Mouse (Mus musculus) neural tube, embryonic 13.5 days (tissue): ENCODE measurements at regions not wholly inside any gene's neighbourhood (a gene's known extent, or its start where the extent isn't known, plus 50 kb on each side); places are given as distances from the start of the nearest gene placed in this dataset.

Source experiments
- ATAC-seq: fragments of 200-750 bp; cut with Nextera tagmentation; 2 replicates; pipeline ENCODE4 v1.8.0; 2017; ENCODE audit warnings: low read depth, mild to moderate bottlenecking, moderate TSS enrichment, moderate library complexity
- H3K27ac ChIP-seq: fragments of 300-500 bp; sonication (generic); replicated peaks from 2 replicates; pipeline ENCODE4 v1.5.1; 2015; ENCODE audit warnings: moderate library complexity, mild to moderate bottlenecking, inconsistent platforms
- H3K27me3 ChIP-seq: fragments of 300-500 bp; sonication (generic); 2 replicates; pipeline ENCODE4 v1.6.1; 2015; ENCODE audit warnings: mild to moderate bottlenecking, inconsistent platforms
- H3K36me3 ChIP-seq: fragments of 300-500 bp; sonication (generic); 2 replicates; pipeline ENCODE4 v1.6.1; 2015; ENCODE audit warnings: mild to moderate bottlenecking, inconsistent platforms
- H3K4me1 ChIP-seq: fragments of 300-500 bp; sonication (generic); replicated peaks from 2 replicates; pipeline ENCODE4 v1.6.1; 2015; ENCODE audit warnings: inconsistent platforms
- H3K4me2 ChIP-seq: fragments of 300-500 bp; sonication (generic); 2 replicates; pipeline ENCODE4 v1.6.1; 2015; ENCODE audit warnings: inconsistent platforms, mild to moderate bottlenecking, moderate library complexity
- H3K4me3 ChIP-seq: fragments of 300-500 bp; sonication (generic); 2 replicates; pipeline ENCODE4 v1.5.1; 2015; ENCODE audit warnings: mild to moderate bottlenecking, inconsistent platforms
- H3K9ac ChIP-seq: fragments of 300-500 bp; sonication (generic); 2 replicates; pipeline ENCODE4 v1.6.1; 2015; ENCODE audit warnings: moderate library complexity, mild to moderate bottlenecking, inconsistent platforms
- H3K9me3 ChIP-seq: fragments of 300-500 bp; sonication (generic); 2 replicates; pipeline ENCODE4 v1.6.1; 2016; ENCODE audit warnings: inconsistent platforms
- WGBS: fragments of 180-500 bp; shearing (Covaris S2); methylation state at CpG from one replicate; pipeline ENCODE4 v1.1.7; 2015; 5-methylcytosine and 5-hydroxymethylcytosine counted together

DNA sequence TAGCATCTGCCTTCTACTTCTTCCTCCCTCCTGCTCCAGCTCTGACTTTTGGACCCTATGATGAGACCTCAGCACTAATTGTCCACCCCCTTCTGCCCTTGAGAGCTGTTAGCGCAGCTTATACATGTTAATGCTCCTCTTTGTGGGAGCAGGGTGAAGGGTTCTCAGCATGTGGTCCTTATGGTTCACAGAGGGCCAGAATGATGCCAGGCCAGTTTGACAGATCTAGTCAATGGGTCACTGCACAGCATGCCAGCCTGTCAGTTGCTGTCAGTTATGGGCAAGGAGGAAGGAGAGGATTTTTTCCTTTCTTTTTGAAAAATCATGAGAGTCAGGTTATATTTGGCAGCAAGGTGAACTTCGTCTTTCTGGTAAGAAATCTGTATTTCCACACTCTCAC is 68.4 kb downstream of the 4931417E11Rik start:
- no peak overlapping the region for H3K9ac ChIP-seq
- 72% methylated on average over 2 of the region's 2 CpGs for WGBS
- H3K4me2 ChIP-seq, result no peak overlapping the region
- no peaks in the 10 kb centered on the region for H3K4me1 ChIP-seq
- H3K9me3 ChIP-seq, result no peaks in the 10 kb centered on the region
- H3K27me3 ChIP-seq, result no peaks in the 10 kb centered on the region
- H3K4me3 ChIP-seq, result no peak overlapping the region
- ATAC-seq, result no peak
- H3K27ac ChIP-seq, result no peak overlapping the region
- no peaks in the 10 kb centered on the region for H3K36me3 ChIP-seq

DNA sequence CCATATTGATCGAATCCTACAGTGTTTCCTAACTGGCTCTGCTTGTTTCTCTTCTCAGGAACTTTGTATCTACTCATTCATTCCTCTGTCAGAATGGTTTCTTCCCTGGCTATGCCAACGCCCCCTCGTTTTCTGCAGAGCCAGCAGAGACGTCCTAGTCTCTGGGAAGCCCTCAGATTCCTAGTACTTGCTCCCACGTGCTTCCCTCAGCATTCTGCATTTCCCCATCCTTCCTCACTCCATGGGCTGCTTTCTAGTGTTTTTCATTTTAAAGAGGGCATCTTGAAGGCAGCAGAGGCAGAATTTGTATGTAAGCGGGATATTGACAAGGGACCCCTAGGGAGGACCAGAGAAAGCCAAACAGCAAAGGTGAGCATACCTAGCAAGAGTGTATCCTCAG is 80.2 kb downstream of the 4931417E11Rik start:
- Histone ChIP-seq H3K9ac (no peak overlapping the region), H3K4me1 (no peaks in the 10 kb centered on the region), H3K4me2 (no peak overlapping the region), H3K4me3 (no peak overlapping the region), H3K36me3 (no peaks in the 10 kb centered on the region), H3K27me3 (no peaks in the 10 kb centered on the region), H3K9me3 (no peaks in the 10 kb centered on the region), H3K27ac (no peak overlapping the region)
- no peak for ATAC-seq
- WGBS, result 70% methylated on average over 6 of the region's 6 CpGs

DNA sequence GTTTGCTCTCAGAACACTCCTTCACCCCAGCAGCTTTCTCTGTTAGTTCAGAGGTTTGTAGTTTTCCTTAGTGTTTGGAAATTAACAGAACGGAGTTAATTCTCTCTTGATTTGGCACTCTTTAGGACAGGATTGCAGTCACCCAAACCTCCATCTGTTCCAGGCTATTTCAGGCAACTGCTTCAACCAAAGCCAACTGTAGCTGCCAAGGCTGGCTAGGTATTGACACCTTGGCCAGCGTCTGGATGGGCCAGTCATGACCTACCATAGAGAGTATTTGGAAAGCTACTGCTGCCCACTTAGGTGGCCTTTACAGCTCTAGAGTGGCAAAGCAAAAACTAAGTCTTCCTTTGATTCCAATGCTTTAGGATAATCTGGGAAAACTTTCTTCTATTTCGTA is 83.2 kb downstream of the 4931417E11Rik start:
- WGBS, result 91% methylated on average over 3 of the region's 3 CpGs
- Histone ChIP-seq H3K9me3 (no peaks in the 10 kb centered on the region), H3K27ac (no peak overlapping the region), H3K9ac (no peak overlapping the region), H3K36me3 (no peaks in the 10 kb centered on the region), H3K4me1 (no peaks in the 10 kb centered on the region), H3K4me3 (no peak overlapping the region), H3K27me3 (no peaks in the 10 kb centered on the region), H3K4me2 (no peak overlapping the region)
- ATAC-seq, result no peak

DNA sequence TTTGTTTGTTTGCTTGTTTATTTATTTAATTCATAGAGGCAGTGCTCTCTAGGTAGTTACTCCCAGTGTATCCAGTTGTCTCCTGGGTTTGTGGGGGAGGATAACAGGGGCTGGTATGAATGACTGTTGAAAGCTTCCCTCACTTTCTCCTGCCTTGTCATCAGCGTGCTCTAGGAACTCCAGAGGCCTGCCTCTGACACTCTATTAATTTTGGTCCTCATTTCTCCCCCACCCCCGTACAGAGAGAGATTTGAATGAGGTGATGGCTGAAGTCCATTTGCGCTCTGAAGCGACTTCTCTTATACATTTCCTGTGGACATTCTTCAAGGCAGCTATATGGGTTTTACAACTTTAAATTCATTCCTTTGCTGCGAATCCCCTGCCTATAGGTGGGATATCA is 89.6 kb downstream of the 4931417E11Rik start:
- H3K27me3 ChIP-seq, result no peaks in the 10 kb centered on the region
- no peak overlapping the region for H3K9ac ChIP-seq
- 90% methylated on average over 5 of the region's 5 CpGs for WGBS
- no peaks in the 10 kb centered on the region for H3K9me3 ChIP-seq
- no peak overlapping the region for H3K4me2 ChIP-seq
- ATAC-seq, result no peak
- no peak overlapping the region for H3K4me3 ChIP-seq
- no peaks in the 10 kb centered on the region for H3K4me1 ChIP-seq
- H3K36me3 ChIP-seq, result no peaks in the 10 kb centered on the region
- H3K27ac ChIP-seq, result no peak overlapping the region

DNA sequence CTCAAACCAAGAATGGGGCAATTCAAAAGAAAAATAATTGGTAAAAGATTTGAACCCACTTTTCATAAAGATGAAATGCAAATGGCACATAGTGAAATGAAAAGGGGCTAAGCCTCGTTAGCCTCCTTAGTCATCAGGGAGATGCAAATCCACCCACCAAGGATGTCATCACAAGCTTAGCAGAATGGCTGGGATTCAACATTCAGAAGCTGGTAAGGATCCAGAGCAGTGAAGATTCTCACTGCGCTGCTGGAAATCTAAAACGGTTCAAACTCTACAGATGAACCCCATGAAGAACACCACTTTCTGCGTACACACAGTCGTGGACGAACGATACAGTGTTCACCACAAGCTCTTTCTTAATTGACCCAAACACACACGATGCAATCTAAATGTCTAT is 91.6 kb downstream of the 4931417E11Rik start:
- H3K27me3 ChIP-seq, result no peaks in the 10 kb centered on the region
- WGBS, result 95% methylated on average over 8 of the region's 8 CpGs
- H3K36me3 ChIP-seq, result no peaks in the 10 kb centered on the region
- no peak overlapping the region for H3K27ac ChIP-seq
- no peak overlapping the region for H3K4me3 ChIP-seq
- no peak overlapping the region for H3K9ac ChIP-seq
- no peak for ATAC-seq
- no peak overlapping the region for H3K4me2 ChIP-seq
- H3K9me3 ChIP-seq, result no peaks in the 10 kb centered on the region
- no peaks in the 10 kb centered on the region for H3K4me1 ChIP-seq

DNA sequence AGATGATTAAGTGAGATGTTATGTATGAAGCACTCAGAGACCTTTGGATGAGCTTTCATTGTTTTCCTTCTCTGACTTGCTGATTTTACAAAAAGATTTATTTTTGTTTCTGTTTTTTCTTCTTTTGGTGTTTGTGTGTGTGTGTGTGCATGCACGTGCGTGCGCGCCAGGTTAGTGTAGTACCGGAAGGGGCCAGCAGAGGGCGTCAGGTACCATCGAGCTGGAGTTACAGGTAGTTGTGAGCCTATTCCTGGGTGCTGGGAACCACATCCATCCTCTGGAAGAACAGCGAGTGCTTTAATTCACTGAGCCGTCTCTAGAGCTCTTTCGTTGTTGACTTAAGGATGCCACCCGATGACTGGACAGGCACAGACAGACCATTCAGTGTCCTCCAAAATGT is 93.2 kb downstream of the 4931417E11Rik start:
- H3K36me3 ChIP-seq, result no peaks in the 10 kb centered on the region
- no peaks in the 10 kb centered on the region for H3K9me3 ChIP-seq
- H3K27me3 ChIP-seq, result no peaks in the 10 kb centered on the region
- H3K4me1 ChIP-seq, result no peaks in the 10 kb centered on the region
- ATAC-seq, result no peak
- no peak overlapping the region for H3K27ac ChIP-seq
- WGBS, result 98% methylated on average over 11 of the region's 11 CpGs
- H3K4me3 ChIP-seq, result no peak overlapping the region
- H3K9ac ChIP-seq, result no peak overlapping the region
- H3K4me2 ChIP-seq, result no peak overlapping the region

DNA sequence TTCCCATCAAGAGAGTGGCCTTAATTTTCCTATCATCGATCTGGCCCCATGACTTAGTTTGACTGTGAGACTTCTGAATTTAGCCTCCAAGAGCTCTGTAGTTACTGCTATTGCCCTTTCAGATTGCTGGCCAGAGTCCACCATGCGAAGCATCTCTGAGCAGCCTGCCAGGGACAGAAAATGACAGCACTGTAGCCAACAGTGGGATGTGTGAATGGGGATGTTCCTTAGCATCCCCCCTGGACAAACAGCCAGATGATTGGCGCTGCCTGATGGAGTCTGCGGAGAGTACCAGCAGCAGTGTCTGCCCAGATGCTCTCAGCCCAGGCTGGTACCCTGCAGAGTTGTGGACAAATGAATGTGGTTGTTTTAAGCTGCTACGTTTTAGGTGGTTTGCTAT is 96.6 kb downstream of the 4931417E11Rik start:
- ATAC-seq, result no peak
- Histone ChIP-seq H3K4me3 (no peak overlapping the region), H3K36me3 (no peaks in the 10 kb centered on the region), H3K27ac (no peak overlapping the region), H3K27me3 (peaks cover 10% of the 10 kb centered on the region), H3K4me2 (no peak overlapping the region), H3K9ac (no peak overlapping the region), H3K4me1 (peaks cover 13% of the 10 kb centered on the region), H3K9me3 (no peaks in the 10 kb centered on the region)
- WGBS, result 82% methylated on average over 5 of the region's 5 CpGs

DNA sequence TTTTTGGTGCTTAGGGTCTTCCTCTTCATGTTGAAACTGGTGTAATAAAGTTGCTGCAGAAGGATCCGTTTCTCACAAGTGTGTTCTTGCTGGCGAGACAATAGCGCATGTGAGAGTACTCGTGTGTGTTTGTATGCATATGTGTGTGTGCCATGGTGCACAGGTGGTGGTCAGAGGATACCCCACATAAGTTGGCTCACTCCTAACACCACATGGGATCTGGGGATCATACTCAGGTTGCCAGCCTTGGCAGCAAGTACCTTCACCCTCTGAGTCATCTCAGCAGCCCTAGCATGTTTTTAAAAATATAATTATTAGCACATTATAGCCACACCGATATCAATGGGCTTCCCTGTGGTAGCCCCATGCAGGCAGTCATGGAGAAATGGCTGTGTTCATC is 97.6 kb downstream of the 4931417E11Rik start:
- Histone ChIP-seq H3K4me3 (no peak overlapping the region), H3K9me3 (no peaks in the 10 kb centered on the region), H3K9ac (no peak overlapping the region), H3K4me1 (peaks cover 14% of the 10 kb centered on the region), H3K4me2 (no peak overlapping the region), H3K36me3 (no peaks in the 10 kb centered on the region), H3K27me3 (peaks cover 10% of the 10 kb centered on the region), H3K27ac (no peak overlapping the region)
- 96% methylated on average over 5 of the region's 5 CpGs for WGBS
- ATAC-seq, result no peak

DNA sequence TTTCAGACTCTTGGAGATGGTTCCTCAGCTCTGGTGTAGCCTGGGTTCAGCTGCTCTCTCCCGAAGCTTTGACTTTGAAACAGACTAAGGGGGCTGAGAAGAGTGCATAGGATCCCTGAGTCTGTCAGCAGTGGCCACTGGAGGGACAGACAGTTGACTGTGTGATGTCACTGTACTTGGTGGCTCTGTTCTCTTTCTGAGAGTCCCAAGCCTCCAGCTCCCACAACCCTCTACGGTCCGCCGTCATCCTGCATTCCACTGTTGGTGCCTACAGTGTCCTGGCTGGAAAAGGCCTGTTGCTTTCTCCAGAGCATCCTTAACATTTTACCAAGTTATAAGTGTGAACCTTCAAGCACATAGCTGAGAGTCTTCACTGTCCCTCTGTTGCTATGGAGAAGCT is 98.6 kb downstream of the 4931417E11Rik start:
- no peak for ATAC-seq
- H3K27ac ChIP-seq, result no peak overlapping the region
- peaks cover 10% of the 10 kb centered on the region for H3K27me3 ChIP-seq
- H3K36me3 ChIP-seq, result no peaks in the 10 kb centered on the region
- H3K9ac ChIP-seq, result no peak overlapping the region
- H3K4me3 ChIP-seq, result no peak overlapping the region
- peaks cover 14% of the 10 kb centered on the region for H3K4me1 ChIP-seq
- H3K9me3 ChIP-seq, result no peaks in the 10 kb centered on the region
- no peak overlapping the region for H3K4me2 ChIP-seq
- WGBS, result 89% methylated on average over 4 of the region's 4 CpGs

DNA sequence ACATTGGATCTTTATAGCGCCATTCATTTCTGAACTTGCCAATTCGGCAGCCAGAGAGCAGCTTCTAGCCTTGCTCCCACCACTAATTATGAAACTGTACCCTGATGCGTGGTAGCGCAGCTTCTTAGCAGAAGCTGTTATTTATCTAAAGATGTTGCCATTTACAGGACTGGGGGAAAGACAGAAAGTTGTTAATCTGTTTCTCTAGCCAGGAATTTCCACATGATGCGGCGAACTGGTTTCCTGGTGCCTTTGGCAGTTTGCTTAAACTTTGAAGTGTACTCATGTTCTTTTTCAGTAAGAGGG is 100.7 kb downstream of the 4931417E11Rik start:
- Histone ChIP-seq H3K4me2 (peak overlapping the region; percentile 45), H3K9ac (no peak overlapping the region), H3K9me3 (no peaks in the 10 kb centered on the region), H3K27me3 (peaks cover 10% of the 10 kb centered on the region), H3K36me3 (no peaks in the 10 kb centered on the region), H3K4me1 (peaks cover 14% of the 10 kb centered on the region), H3K27ac (no peak overlapping the region), H3K4me3 (peak overlapping the region; percentile 4; the same call in 1 of the 2 replicates)
- ATAC-seq, result no peak
- 16% methylated on average over 6 of the region's 6 CpGs for WGBS

DNA sequence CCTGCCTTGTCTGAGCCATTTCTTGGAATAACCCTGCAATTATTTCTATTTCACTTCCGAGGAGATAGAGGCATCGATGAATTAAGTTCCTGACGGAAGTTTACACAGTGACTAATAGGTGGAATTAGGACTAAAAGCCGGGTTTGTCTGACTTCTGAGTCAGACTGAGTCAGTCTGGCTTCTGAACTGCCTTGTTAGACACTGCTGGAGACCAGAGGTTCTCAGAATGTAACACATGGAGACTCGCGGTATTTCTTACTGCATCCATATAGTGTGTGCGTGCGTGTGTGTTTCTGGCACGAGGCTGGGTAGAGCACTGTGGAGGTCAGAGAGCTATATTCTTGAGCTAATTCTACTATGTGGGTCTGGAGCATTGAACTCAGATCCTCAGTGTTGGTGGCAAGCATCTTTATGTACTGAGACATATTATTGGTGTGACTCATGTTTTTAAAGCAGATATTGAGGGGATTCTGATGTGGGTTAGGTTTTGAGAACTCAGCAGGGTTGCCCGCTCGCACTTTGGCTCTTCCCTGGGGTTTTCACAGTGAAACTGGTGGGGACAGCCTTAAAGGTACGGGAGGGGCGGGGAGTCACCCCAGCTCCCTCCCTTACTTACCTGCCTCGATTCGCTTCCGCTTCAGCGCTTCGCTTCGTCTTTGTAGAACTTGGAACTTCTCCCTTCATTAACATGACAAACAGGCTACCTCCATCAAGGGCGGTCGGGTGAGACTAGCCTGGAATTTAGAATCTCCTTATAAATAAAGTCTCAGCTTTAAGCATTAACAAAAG is 101.2 kb downstream of the 4931417E11Rik start:
- no peak for ATAC-seq
- Histone ChIP-seq H3K36me3 (no peaks in the 10 kb centered on the region), H3K9me3 (no peaks in the 10 kb centered on the region), H3K4me1 (peaks cover 14% of the 10 kb centered on the region), H3K4me2 (peak overlapping the region; percentile 45), H3K4me3 (peak overlapping the region; percentile 4; the same call in 1 of the 2 replicates), H3K27ac (no peak overlapping the region), H3K27me3 (peaks cover 10% of the 10 kb centered on the region), H3K9ac (no peak overlapping the region)
- 14% methylated on average over 21 of the region's 21 CpGs for WGBS

DNA sequence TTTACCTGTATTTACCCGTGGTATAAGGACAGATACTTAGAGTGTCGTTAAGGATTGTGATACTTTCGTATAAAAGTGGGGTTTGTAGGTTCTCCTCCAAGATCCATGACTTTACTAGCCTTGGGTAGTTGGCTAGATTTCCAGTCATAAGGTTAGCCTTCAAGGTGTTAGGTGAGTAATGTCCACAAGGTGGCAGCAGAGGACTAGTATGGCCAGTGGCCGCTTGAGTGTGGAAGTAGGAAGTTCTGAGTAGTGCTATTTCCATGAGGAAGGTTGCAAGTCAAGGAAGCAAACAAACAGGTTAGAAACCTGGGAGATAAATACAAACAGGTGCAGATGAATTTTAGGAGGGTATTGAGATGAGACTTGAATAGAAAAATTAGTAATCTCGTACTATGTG is 101.9 kb downstream of the 4931417E11Rik start:
- Histone ChIP-seq H3K4me2 (peak overlapping the region; percentile 45; the same call in 1 of the 2 replicates), H3K27ac (no peak overlapping the region), H3K9ac (no peak overlapping the region), H3K4me1 (peaks cover 14% of the 10 kb centered on the region), H3K4me3 (no peak overlapping the region), H3K36me3 (no peaks in the 10 kb centered on the region), H3K9me3 (no peaks in the 10 kb centered on the region), H3K27me3 (peaks cover 10% of the 10 kb centered on the region)
- ATAC-seq, result peak; percentile 75; the same call in 1 of the 2 replicates
- 8% methylated on average over 5 of the region's 5 CpGs for WGBS

DNA sequence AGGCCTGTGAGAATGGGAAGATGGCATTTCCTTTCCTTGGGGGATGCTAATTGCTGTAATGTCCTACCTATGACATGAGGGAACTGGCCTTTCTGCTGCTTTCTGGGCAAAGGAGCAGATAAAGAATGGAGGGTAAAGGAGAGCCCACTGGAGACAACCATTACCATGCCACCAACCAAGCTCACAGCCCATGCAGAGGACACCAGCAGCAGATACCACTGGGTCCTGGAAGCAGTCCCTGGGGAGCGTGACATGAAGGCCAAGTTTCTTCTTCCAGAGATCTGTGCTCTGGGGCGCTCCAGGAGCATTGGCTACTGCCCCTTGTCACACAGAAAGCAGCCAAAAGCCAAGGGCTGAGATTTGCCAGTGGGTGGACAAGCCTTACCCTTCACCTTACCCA is 102.8 kb downstream of the 4931417E11Rik start:
- no peak overlapping the region for H3K9ac ChIP-seq
- H3K4me1 ChIP-seq, result peaks cover 14% of the 10 kb centered on the region
- WGBS, result 88% methylated on average over 2 of the region's 2 CpGs
- peaks cover 10% of the 10 kb centered on the region for H3K27me3 ChIP-seq
- no peak overlapping the region for H3K4me3 ChIP-seq
- H3K9me3 ChIP-seq, result no peaks in the 10 kb centered on the region
- no peaks in the 10 kb centered on the region for H3K36me3 ChIP-seq
- ATAC-seq, result no peak
- no peak overlapping the region for H3K4me2 ChIP-seq
- no peak overlapping the region for H3K27ac ChIP-seq
